13 mouse cellular contexts compared by ENCODE assay signal in genomic region chr10:77589749-77590148, GRCm38 (mm10). TPM values are rescaled to one million over a fixed set of nuclear protein-coding genes. Genes with fewer than 3 reads are reported as not detected.
DNase-seq lines count a peak whose midpoint lies in the region; ATAC-seq and TF ChIP-seq lines count a peak whose summit lies in the region.
"Had no signal": no experiment of that assay in that cellular context is flagged by ENCODE, and none has a peak within 500 bp of the region (broad histone marks: within the 10 kb centered on the region; RNA-seq: fewer than 3 reads in every experiment).

No protein-coding gene starts in this region.

- no peaks in the 10 kb centered on the region for H3K4me1 ChIP-seq in forebrain, embryonic 15.5 days
- H3K4me1 ChIP-seq in forebrain, postnatal 0 days (ENCODE audit: insufficient read depth): no peaks in the 10 kb centered on the region
- peaks cover 30% of the 10 kb centered on the region for H3K4me1 ChIP-seq in hindbrain, embryonic 13.5 days (replicated peaks)
- H3K4me1 ChIP-seq in hindbrain, embryonic 11.5 days (replicated peaks; ENCODE audit: control insufficient read depth, insufficient read depth, low read length): no peaks in the 10 kb centered on the region
- peaks cover 18% of the 10 kb centered on the region for H3K4me1 ChIP-seq in limb, embryonic 12.5 days (replicated peaks)
- H3K4me1 ChIP-seq in limb, embryonic 10.5 days: no peaks in the 10 kb centered on the region
- peaks cover 8% of the 10 kb centered on the region for H3K4me1 ChIP-seq in stomach, embryonic 14.5 days (ENCODE audit: control insufficient read depth, insufficient read depth, low read length)

- 84% methylated on average over 8 of the region's 8 CpGs for WGBS in forebrain, embryonic 15.5 days
- 75% methylated on average over 8 of the region's 8 CpGs for WGBS in forebrain, postnatal 0 days
- WGBS in hindbrain, embryonic 13.5 days: 76% methylated on average over 8 of the region's 8 CpGs
- 91% methylated on average over 8 of the region's 8 CpGs for whole genome bisulfite sequencing in hindbrain, embryonic 11.5 days
- 82% methylated on average over 8 of the region's 8 CpGs for WGBS in limb, embryonic 12.5 days
- 89% methylated on average over 8 of the region's 8 CpGs for WGBS in limb, embryonic 10.5 days
- 66% methylated on average over 8 of the region's 8 CpGs for WGBS in stomach, embryonic 14.5 days

- H3K27ac ChIP-seq in forebrain, embryonic 15.5 days (replicated peaks): 0 out of 2 replicates have a peak overlapping the region, but pooled peaks have one; percentile 4
- no peak overlapping the region; the same call in 1 of the 2 replicates for H3K27ac ChIP-seq in forebrain, postnatal 0 days (ENCODE audit: low read depth, low read length)
- no peak overlapping the region for H3K27ac ChIP-seq in hindbrain, embryonic 13.5 days
- H3K27ac ChIP-seq in hindbrain, embryonic 11.5 days (ENCODE audit: low read depth, low read length): no peak overlapping the region
- 0 out of 2 replicates have a peak overlapping the region, but pooled peaks have one; percentile 17 for H3K27ac ChIP-seq in limb, embryonic 12.5 days
- no peak overlapping the region for H3K27ac ChIP-seq in limb, embryonic 10.5 days
- peak overlapping the region; percentile 39; the same call in 1 of the 2 replicates for H3K27ac ChIP-seq in stomach, embryonic 14.5 days (ENCODE audit: low read length)
- H3K27ac ChIP-seq: heart, adult 2 months had no signal

- no peaks in the 10 kb centered on the region for H3K9me3 ChIP-seq in forebrain, embryonic 15.5 days
- H3K9me3 ChIP-seq in forebrain, postnatal 0 days (ENCODE audit: low read length): no peaks in the 10 kb centered on the region
- H3K9me3 ChIP-seq in hindbrain, embryonic 13.5 days: no peaks in the 10 kb centered on the region
- H3K9me3 ChIP-seq in hindbrain, embryonic 11.5 days (ENCODE audit: control insufficient read depth, low read length): no peaks in the 10 kb centered on the region
- H3K9me3 ChIP-seq in limb, embryonic 12.5 days: 0 out of 2 replicates have a peak, but pooled peaks cover 3% of the 10 kb centered on the region
- H3K9me3 ChIP-seq in limb, embryonic 10.5 days (replicated peaks): no peaks in the 10 kb centered on the region
- H3K9me3 ChIP-seq in stomach, embryonic 14.5 days (ENCODE audit: control insufficient read depth, low read depth, low read length): no peaks in the 10 kb centered on the region

- DNase-seq in forebrain, postnatal 0 days: no peak
- no peak for DNase-seq in hindbrain, embryonic 11.5 days (ENCODE audit: low spot score)
- no peak for DNase-seq in limb, embryonic 10.5 days (ENCODE audit: low spot score)
- DNase-seq in lung, adult 18-20 months: no peak
- DNase-seq: adrenal gland, postnatal 25 days; B cell, adult 2 months; kidney, postnatal 25 days had no signal

- no peak overlapping the region for H3K9ac ChIP-seq in forebrain, embryonic 15.5 days (replicated peaks)
- no peak overlapping the region for H3K9ac ChIP-seq in forebrain, postnatal 0 days
- H3K9ac ChIP-seq in hindbrain, embryonic 13.5 days: no peak overlapping the region
- H3K9ac ChIP-seq in hindbrain, embryonic 11.5 days (ENCODE audit: low read depth, low read length): no peak overlapping the region
- no peak overlapping the region for H3K9ac ChIP-seq in limb, embryonic 12.5 days (replicated peaks)
- no peak overlapping the region for H3K9ac ChIP-seq in stomach, embryonic 14.5 days (replicated peaks; ENCODE audit: low read depth, low read length)

- H3K4me2 ChIP-seq in forebrain, embryonic 15.5 days (replicated peaks): no peak overlapping the region
- no peak overlapping the region for H3K4me2 ChIP-seq in forebrain, postnatal 0 days (ENCODE audit: low read depth)
- H3K4me2 ChIP-seq in hindbrain, embryonic 13.5 days: 0 out of 2 replicates have a peak overlapping the region, but pooled peaks have one; percentile 8
- no peak overlapping the region for H3K4me2 ChIP-seq in hindbrain, embryonic 11.5 days (replicated peaks; ENCODE audit: low read depth, low read length)
- H3K4me2 ChIP-seq in limb, embryonic 12.5 days: no peak overlapping the region
- no peak overlapping the region for H3K4me2 ChIP-seq in stomach, embryonic 14.5 days (replicated peaks; ENCODE audit: low read depth, low read length)

- no peaks in the 10 kb centered on the region for H3K27me3 ChIP-seq in forebrain, embryonic 15.5 days
- no peaks in the 10 kb centered on the region for H3K27me3 ChIP-seq in forebrain, postnatal 0 days (ENCODE audit: insufficient read depth, low read length)
- H3K27me3 ChIP-seq in hindbrain, embryonic 13.5 days: no peaks in the 10 kb centered on the region
- H3K27me3 ChIP-seq in hindbrain, embryonic 11.5 days (ENCODE audit: control insufficient read depth, insufficient read depth, low read length): no peaks in the 10 kb centered on the region
- H3K27me3 ChIP-seq in limb, embryonic 12.5 days: no peaks in the 10 kb centered on the region
- no peaks in the 10 kb centered on the region for H3K27me3 ChIP-seq in limb, embryonic 10.5 days (ENCODE audit: low read depth, poor library complexity, severe bottlenecking)
- H3K27me3 ChIP-seq in stomach, embryonic 14.5 days (ENCODE audit: control insufficient read depth, insufficient read depth, low read length): no peaks in the 10 kb centered on the region

- H3K4me3 ChIP-seq in forebrain, embryonic 15.5 days: no peak overlapping the region
- H3K4me3 ChIP-seq in forebrain, postnatal 0 days (ENCODE audit: low read depth, low read length): no peak overlapping the region
- no peak overlapping the region for H3K4me3 ChIP-seq in hindbrain, embryonic 13.5 days
- H3K4me3 ChIP-seq in hindbrain, embryonic 11.5 days (ENCODE audit: low read depth, low read length): no peak overlapping the region
- H3K4me3 ChIP-seq in limb, embryonic 12.5 days (replicated peaks): no peak overlapping the region
- H3K4me3 ChIP-seq in limb, embryonic 10.5 days: no peak overlapping the region
- H3K4me3 ChIP-seq in stomach, embryonic 14.5 days (ENCODE audit: low read depth, low read length): no peak overlapping the region
- H3K4me3 ChIP-seq: heart, adult 2 months had no signal

- TF ChIP-seq CTCF in forebrain, postnatal 0 days (IDR thresholded peaks at IDR 0.05; ENCODE audit: low read depth): no peak

- no peak for ATAC-seq in forebrain, embryonic 15.5 days (replicated peaks)
- ATAC-seq in forebrain, postnatal 0 days: no peak
- ATAC-seq in hindbrain, embryonic 13.5 days (ENCODE audit: low FRiP score): 0 out of 2 replicates have a peak, but pooled peaks have one; percentile 44
- no peak for ATAC-seq in hindbrain, embryonic 11.5 days (ENCODE audit: low FRiP score)
- no peak for ATAC-seq in limb, embryonic 12.5 days (ENCODE audit: insufficient number of reproducible peaks, insufficient read depth, low FRiP score, low TSS enrichment, low read depth)
- ATAC-seq in stomach, embryonic 14.5 days (ENCODE audit: insufficient number of reproducible peaks, insufficient read depth, low FRiP score, low read depth): no peak

- H3K36me3 ChIP-seq in forebrain, embryonic 15.5 days: peaks cover 42% of the 10 kb centered on the region
- H3K36me3 ChIP-seq in forebrain, postnatal 0 days (ENCODE audit: insufficient read depth): peaks cover 57% of the 10 kb centered on the region
- peaks cover 69% of the 10 kb centered on the region for H3K36me3 ChIP-seq in hindbrain, embryonic 13.5 days
- H3K36me3 ChIP-seq in hindbrain, embryonic 11.5 days (ENCODE audit: control insufficient read depth, insufficient read depth, low read length): peaks cover 8% of the 10 kb centered on the region; the same call in 1 of the 2 replicates
- H3K36me3 ChIP-seq in limb, embryonic 12.5 days: peaks cover 84% of the 10 kb centered on the region
- peaks cover 84% of the 10 kb centered on the region for H3K36me3 ChIP-seq in limb, embryonic 10.5 days
- peaks cover 45% of the 10 kb centered on the region for H3K36me3 ChIP-seq in stomach, embryonic 14.5 days (ENCODE audit: control insufficient read depth, insufficient read depth, low read length)

RNA-seq across cellular contexts. Expression of gene Pttg1ip, which starts 8.2 kb away (rescaled TPM):
- polyA plus RNA-seq in forebrain, embryonic 15.5 days (2015; fragmentation: Nextera tagmentation; extraction: Ambion mirVana): 67.5 and 71.0 TPM in 2 replicates
- total RNA-seq in forebrain, postnatal 0 days (2014; rRNA removed): 69.6 and 98.3 TPM in 2 replicates
- 67.1 and 74.2 TPM in 2 replicates for polyA plus RNA-seq in forebrain, postnatal 0 days (2015; fragmentation: Nextera tagmentation; extraction: Ambion mirVana)
- 69.0 and 71.9 TPM in 2 replicates for polyA plus RNA-seq in hindbrain, embryonic 13.5 days (2015; fragmentation: Nextera tagmentation; extraction: Ambion mirVana)
- 73.1 and 79.3 TPM in 2 replicates for polyA plus RNA-seq in hindbrain, embryonic 11.5 days (2014; fragmentation: Nextera tagmentation; extraction: Ambion mirVana)
- 83.6 and 84.0 TPM in 2 replicates for polyA plus RNA-seq in limb, embryonic 12.5 days (2016; fragmentation: Nextera tagmentation; extraction: Ambion mirVana)
- 64.0 and 73.7 TPM in 2 replicates for polyA plus RNA-seq in limb, embryonic 10.5 days (2016; fragmentation: Nextera tagmentation; extraction: Ambion mirVana)
- polyA plus RNA-seq in stomach, embryonic 14.5 days (2014; fragmentation: Nextera tagmentation; extraction: Ambion mirVana): 198 and 200 TPM in 2 replicates

RNA-seq across cellular contexts. Expression of gene Sumo3, which starts 16.1 kb away (rescaled TPM):
- polyA plus RNA-seq in forebrain, embryonic 15.5 days (2015; fragmentation: Nextera tagmentation; extraction: Ambion mirVana): 318 and 322 TPM in 2 replicates
- 270 and 305 TPM in 2 replicates for total RNA-seq in forebrain, postnatal 0 days (2014; rRNA removed)
- 381 and 398 TPM in 2 replicates for polyA plus RNA-seq in forebrain, postnatal 0 days (2015; fragmentation: Nextera tagmentation; extraction: Ambion mirVana)
- 271 and 274 TPM in 2 replicates for polyA plus RNA-seq in hindbrain, embryonic 13.5 days (2015; fragmentation: Nextera tagmentation; extraction: Ambion mirVana)
- 287 and 321 TPM in 2 replicates for polyA plus RNA-seq in hindbrain, embryonic 11.5 days (2014; fragmentation: Nextera tagmentation; extraction: Ambion mirVana)
- polyA plus RNA-seq in limb, embryonic 12.5 days (2016; fragmentation: Nextera tagmentation; extraction: Ambion mirVana): 345 and 359 TPM in 2 replicates
- polyA plus RNA-seq in limb, embryonic 10.5 days (2016; fragmentation: Nextera tagmentation; extraction: Ambion mirVana): 400 and 420 TPM in 2 replicates
- 324 and 346 TPM in 2 replicates for polyA plus RNA-seq in stomach, embryonic 14.5 days (2014; fragmentation: Nextera tagmentation; extraction: Ambion mirVana)

RNA-seq across cellular contexts. Expression of gene Gm49325, which starts 16.2 kb away (rescaled TPM):
- 4.2 and 8.6 TPM in 2 replicates for polyA plus RNA-seq in forebrain, embryonic 15.5 days (2015; fragmentation: Nextera tagmentation; extraction: Ambion mirVana)
- total RNA-seq in forebrain, postnatal 0 days (2014; rRNA removed): not detected in 2 replicates
- 27.7 and 33.6 TPM in 2 replicates for polyA plus RNA-seq in forebrain, postnatal 0 days (2015; fragmentation: Nextera tagmentation; extraction: Ambion mirVana)
- 2.1 and 3.4 TPM in 2 replicates for polyA plus RNA-seq in hindbrain, embryonic 13.5 days (2015; fragmentation: Nextera tagmentation; extraction: Ambion mirVana)
- polyA plus RNA-seq in hindbrain, embryonic 11.5 days (2014; fragmentation: Nextera tagmentation; extraction: Ambion mirVana): 2.2 TPM in 1 of 2 replicates, not detected in the other
- polyA plus RNA-seq in limb, embryonic 12.5 days (2016; fragmentation: Nextera tagmentation; extraction: Ambion mirVana): 9.7 and 12.0 TPM in 2 replicates
- polyA plus RNA-seq in limb, embryonic 10.5 days (2016; fragmentation: Nextera tagmentation; extraction: Ambion mirVana): 1.6 and 1.7 TPM in 2 replicates
- 6.5 TPM in 1 of 2 replicates, not detected in the other for polyA plus RNA-seq in stomach, embryonic 14.5 days (2014; fragmentation: Nextera tagmentation; extraction: Ambion mirVana)
- total RNA-seq: common myeloid progenitor, adult 5-6 weeks had no signal
- polyA plus RNA-seq: heart, adult 2 months had no signal

RNA-seq across cellular contexts. Expression of gene Ube2g2, which starts 32.3 kb away (rescaled TPM):
- polyA plus RNA-seq in forebrain, embryonic 15.5 days (2015; fragmentation: Nextera tagmentation; extraction: Ambion mirVana): 108 and 117 TPM in 2 replicates
- total RNA-seq in forebrain, postnatal 0 days (2014; rRNA removed): 41.7 and 45.3 TPM in 2 replicates
- polyA plus RNA-seq in forebrain, postnatal 0 days (2015; fragmentation: Nextera tagmentation; extraction: Ambion mirVana): 74.9 and 80.3 TPM in 2 replicates
- 94.5 and 95.0 TPM in 2 replicates for polyA plus RNA-seq in hindbrain, embryonic 13.5 days (2015; fragmentation: Nextera tagmentation; extraction: Ambion mirVana)
- polyA plus RNA-seq in hindbrain, embryonic 11.5 days (2014; fragmentation: Nextera tagmentation; extraction: Ambion mirVana): 40.5 and 50.0 TPM in 2 replicates
- 75.4 and 79.3 TPM in 2 replicates for polyA plus RNA-seq in limb, embryonic 12.5 days (2016; fragmentation: Nextera tagmentation; extraction: Ambion mirVana)
- polyA plus RNA-seq in limb, embryonic 10.5 days (2016; fragmentation: Nextera tagmentation; extraction: Ambion mirVana): 98.4 and 104 TPM in 2 replicates
- polyA plus RNA-seq in stomach, embryonic 14.5 days (2014; fragmentation: Nextera tagmentation; extraction: Ambion mirVana): 41.5 and 44.3 TPM in 2 replicates

RNA-seq across cellular contexts. Expression of gene Itgb2, which starts 59.7 kb away (rescaled TPM):
- 0.65 and 0.87 TPM in 2 replicates for polyA plus RNA-seq in forebrain, embryonic 15.5 days (2015; fragmentation: Nextera tagmentation; extraction: Ambion mirVana)
- 0.77 and 1.1 TPM in 2 replicates for total RNA-seq in forebrain, postnatal 0 days (2014; rRNA removed)
- 0.86 and 1.2 TPM in 2 replicates for polyA plus RNA-seq in forebrain, postnatal 0 days (2015; fragmentation: Nextera tagmentation; extraction: Ambion mirVana)
- 0.67 and 0.90 TPM in 2 replicates for polyA plus RNA-seq in hindbrain, embryonic 13.5 days (2015; fragmentation: Nextera tagmentation; extraction: Ambion mirVana)
- 1.2 and 1.8 TPM in 2 replicates for polyA plus RNA-seq in hindbrain, embryonic 11.5 days (2014; fragmentation: Nextera tagmentation; extraction: Ambion mirVana)
- polyA plus RNA-seq in limb, embryonic 12.5 days (2016; fragmentation: Nextera tagmentation; extraction: Ambion mirVana): 0.98 and 1.0 TPM in 2 replicates
- 0.75 and 0.85 TPM in 2 replicates for polyA plus RNA-seq in limb, embryonic 10.5 days (2016; fragmentation: Nextera tagmentation; extraction: Ambion mirVana)
- polyA plus RNA-seq in stomach, embryonic 14.5 days (2014; fragmentation: Nextera tagmentation; extraction: Ambion mirVana): 2.7 and 3.1 TPM in 2 replicates

Comparison
In these comparisons a context has a peak if more than half of its experiments do, and no peak if none do; other contexts are left out.
1. H3K27ac ChIP-seq: peak in forebrain, embryonic 15.5 days (single experiment), limb, embryonic 12.5 days (single experiment) and stomach, embryonic 14.5 days (single experiment); none in forebrain, postnatal 0 days (single experiment), hindbrain, embryonic 13.5 days (single experiment), hindbrain, embryonic 11.5 days (single experiment) and limb, embryonic 10.5 days (single experiment).